8 mouse cellular contexts compared by ENCODE assay signal in the genomic region with DNA sequence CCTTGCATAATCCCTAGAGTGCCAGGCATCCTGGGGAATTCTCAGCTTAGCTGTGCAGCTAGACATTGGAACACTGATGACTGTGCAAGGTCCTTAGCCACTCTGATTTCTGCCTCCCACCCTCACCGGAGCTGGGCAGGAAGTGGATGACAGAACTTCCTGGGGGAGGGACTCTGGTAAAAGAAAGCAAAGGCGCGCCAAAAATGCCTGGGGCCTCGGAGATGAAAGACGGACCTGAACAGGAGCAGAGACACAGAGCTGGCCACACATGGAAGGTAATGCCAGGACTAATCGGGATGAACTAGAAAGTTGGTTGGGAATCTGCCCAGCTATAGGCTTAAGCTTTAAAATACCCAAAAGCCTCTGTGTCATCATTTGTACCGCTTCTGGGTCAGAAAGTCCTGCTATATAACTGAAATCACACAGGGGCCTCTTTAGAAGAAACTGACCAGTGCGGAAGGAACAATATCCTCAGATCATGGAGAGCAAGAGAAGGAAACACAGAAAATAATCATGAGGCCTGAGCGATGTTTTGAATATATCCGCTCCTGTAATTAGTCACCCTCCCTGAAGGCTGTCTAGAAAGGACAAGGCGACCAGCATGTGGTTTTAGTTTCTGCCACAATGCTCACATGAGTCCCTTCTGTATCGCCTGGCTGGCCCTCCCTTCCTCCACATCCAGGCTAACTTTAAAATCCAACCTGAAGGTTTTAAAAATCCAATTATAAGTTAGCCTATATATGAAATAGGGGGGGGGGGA. TPM values are rescaled to one million over a fixed set of nuclear protein-coding genes. Genes with fewer than 3 reads are reported as not detected.
DNase-seq lines count a peak whose midpoint lies in the region; ATAC-seq and TF ChIP-seq lines count a peak whose summit lies in the region.

A gene (plus strand): TSS at position 197 of the 760 bp plus-strand sequence.

- H3K9ac ChIP-seq in liver, embryonic 14.5 days (replicated peaks) = peak within 1 kb of the TSS; percentile 65
- H3K9ac ChIP-seq in forebrain, postnatal 0 days = no peak within 1 kb of the TSS
- H3K9ac ChIP-seq in midbrain, embryonic 14.5 days (replicated peaks; ENCODE audit: low read length) = no peak within 1 kb of the TSS

- H3K36me3 ChIP-seq in liver, embryonic 14.5 days (replicated peaks; ENCODE audit: control insufficient read depth, insufficient read depth, low read depth) = no peaks in the 10 kb centered on the region; the same call in 1 of the 2 replicates
- H3K36me3 ChIP-seq in forebrain, postnatal 0 days (ENCODE audit: insufficient read depth) = no peaks in the 10 kb centered on the region
- no peaks in the 10 kb centered on the region for H3K36me3 ChIP-seq in midbrain, embryonic 14.5 days (ENCODE audit: control insufficient read depth, insufficient read depth, low read length)

- DNase-seq in left cerebral cortex, postnatal 4 days = peak; percentile 15
- DNase-seq in left cerebral cortex, adult 11 months (ENCODE audit: low spot score) = no peak
- DNase-seq in c-Kit-positive CD71-positive TER-119-negative erythroid progenitor cells, embryonic 14.5 days (ENCODE audit: low read depth) = peak; percentile 37
- DNase-seq in heart, postnatal 14 days = peak; percentile 43 to 45
- peak; percentile 10 to 48 (median 11) for DNase-seq in liver, embryonic 14.5 days (ENCODE audit: low read depth in 3 of 3, low spot score in 3 of 3)
- DNase-seq in spleen, adult 18-20 months = peak; percentile 35 to 49
- no peak for DNase-seq in forebrain, postnatal 0 days
- no peak for DNase-seq in midbrain, embryonic 14.5 days

- H3K4me3 ChIP-seq in liver, embryonic 14.5 days (ENCODE audit: insufficient read depth in 1 of 2, low read depth in 2 of 2, low read length in 2 of 2) = peak within 1 kb of the TSS; percentile 58 to 62
- no peak within 1 kb of the TSS for H3K4me3 ChIP-seq in forebrain, postnatal 0 days (ENCODE audit: low read depth, low read length)
- no peak within 1 kb of the TSS for H3K4me3 ChIP-seq in midbrain, embryonic 14.5 days (replicated peaks; ENCODE audit: low read depth, low read length)

- no peak for TF ChIP-seq EP300 in liver, embryonic 14.5 days (IDR thresholded peaks at IDR 0.05; ENCODE audit: low read depth)

- H3K27ac ChIP-seq in liver, embryonic 14.5 days = peak within 1 kb of the TSS; percentile 61
- no peak within 1 kb of the TSS for H3K27ac ChIP-seq in forebrain, postnatal 0 days (ENCODE audit: low read depth, low read length)
- H3K27ac ChIP-seq in midbrain, embryonic 14.5 days (replicated peaks; ENCODE audit: low read depth, low read length) = no peak within 1 kb of the TSS

- H3K4me2 ChIP-seq in liver, embryonic 14.5 days (ENCODE audit: low read depth) = peak within 1 kb of the TSS; percentile 71
- H3K4me2 ChIP-seq in forebrain, postnatal 0 days (ENCODE audit: low read depth) = no peak within 1 kb of the TSS
- no peak within 1 kb of the TSS for H3K4me2 ChIP-seq in midbrain, embryonic 14.5 days (ENCODE audit: low read length)

- H3K4me1 ChIP-seq in liver, embryonic 14.5 days (replicated peaks; ENCODE audit: control insufficient read depth in 2 of 2, insufficient read depth in 2 of 2, low read length in 1 of 2) = peaks cover 0 to 2% of the 10 kb centered on the region in 2 experiments; a peak in 2 of 4 replicates
- H3K4me1 ChIP-seq in forebrain, postnatal 0 days (ENCODE audit: insufficient read depth) = no peaks in the 10 kb centered on the region
- no peaks in the 10 kb centered on the region for H3K4me1 ChIP-seq in midbrain, embryonic 14.5 days (ENCODE audit: control insufficient read depth, insufficient read depth, low read length)

- intact Hi-C loops in left cerebral cortex, postnatal 4 days (cut with DNase I) = no loop called here
- intact Hi-C loops in heart, postnatal 14 days (cut with DNase I) = no loop called here

- TF ChIP-seq CTCF in liver, embryonic 14.5 days (IDR thresholded peaks at IDR 0.05; ENCODE audit: low read depth) = no peak
- no peak for TF ChIP-seq CTCF in forebrain, postnatal 0 days (IDR thresholded peaks at IDR 0.05; ENCODE audit: low read depth)

- ATAC-seq in liver, embryonic 14.5 days (ENCODE audit: insufficient read depth) = peak; percentile 51
- no peak for ATAC-seq in forebrain, postnatal 0 days
- no peak for ATAC-seq in midbrain, embryonic 14.5 days (ENCODE audit: low FRiP score, low TSS enrichment)

- no peaks in the 10 kb centered on the region for H3K9me3 ChIP-seq in liver, embryonic 14.5 days (ENCODE audit: control insufficient read depth, low read length)
- H3K9me3 ChIP-seq in forebrain, postnatal 0 days (ENCODE audit: low read length) = no peaks in the 10 kb centered on the region
- no peaks in the 10 kb centered on the region for H3K9me3 ChIP-seq in midbrain, embryonic 14.5 days (ENCODE audit: control insufficient read depth, low read length)

- H3K27me3 ChIP-seq in liver, embryonic 14.5 days (ENCODE audit: control insufficient read depth, insufficient read depth, low read length) = no peaks in the 10 kb centered on the region
- H3K27me3 ChIP-seq in forebrain, postnatal 0 days (ENCODE audit: insufficient read depth, low read length) = no peaks in the 10 kb centered on the region
- no peaks in the 10 kb centered on the region for H3K27me3 ChIP-seq in midbrain, embryonic 14.5 days (ENCODE audit: control insufficient read depth, insufficient read depth, low read length)

- WGBS in liver, embryonic 14.5 days (ENCODE audit: insufficient replicate concordance) = 19% methylated on average over 12 of the region's 12 CpGs
- WGBS in forebrain, postnatal 0 days = 74% methylated on average over 12 of the region's 12 CpGs
- WGBS in midbrain, embryonic 14.5 days = 83% methylated on average over 12 of the region's 12 CpGs

RNA-seq across cellular contexts. Expression of the gene that starts here (rescaled TPM):
- under 1 TPM; 0.26 to 0.50 TPM for total RNA-seq in left cerebral cortex, postnatal 4 days (2021)
- total RNA-seq in heart, postnatal 14 days (2021) = 1 to 10 TPM; 3.4 to 4.6 TPM
- 1.3 and 2.6 TPM in 2 replicates for polyA plus RNA-seq in liver, embryonic 14.5 days (2012; rRNA removed)
- polyA plus RNA-seq in liver, embryonic 14.5 days (2014; fragmentation: Nextera tagmentation; extraction: Ambion mirVana) = 2.4 and 2.7 TPM in 2 replicates
- total RNA-seq in forebrain, postnatal 0 days (2014; rRNA removed) = 0.24 and 0.38 TPM in 2 replicates
- polyA plus RNA-seq in forebrain, postnatal 0 days (2015; fragmentation: Nextera tagmentation; extraction: Ambion mirVana) = 0.10 TPM in 2 replicates
- 0.19 and 0.38 TPM in 2 replicates for polyA plus RNA-seq in midbrain, embryonic 14.5 days (2014; fragmentation: Nextera tagmentation; extraction: Ambion mirVana)

Comparison
In these comparisons a context has a peak if more than half of its experiments do, and no peak if none do; other contexts are left out.
1. Peak in DNase-seq in left cerebral cortex, postnatal 4 days; RNA of the gene not detected or under 1 TPM.
2. DNase-seq: peak in c-Kit-positive CD71-positive TER-119-negative erythroid progenitor cells, embryonic 14.5 days (single experiment), heart, postnatal 14 days (2 of 2), liver, embryonic 14.5 days (3 of 3) and spleen, adult 18-20 months (2 of 2); none in left cerebral cortex, adult 11 months (single experiment), forebrain, postnatal 0 days (single experiment) and midbrain, embryonic 14.5 days (single experiment).
3. H3K4me3 ChIP-seq: peak in liver, embryonic 14.5 days (2 of 2); none in forebrain, postnatal 0 days (single experiment) and midbrain, embryonic 14.5 days (single experiment).